Mouse (Mus musculus) yolk sac, embryonic 10.5 days (tissue): ENCODE results near the gene Cx3cr1.
A peak's percentile ranks its signal among the peaks of the same experiment; 100 is the strongest.

Experiments used
- DNase-seq: peaks from one replicate; pipeline ENCODE4 v3.0.0-alpha.2; 2017; ENCODE audit warnings: low spot score

The Cx3cr1 gene

GRCm38 (mm10) chr9:119998776-119999175 lies 70.9 kb downstream of the Cx3cr1 start:
- DNase-seq: no peak

GRCm38 (mm10) chr9:119996080-119996479 lies 73.6 kb downstream of the Cx3cr1 start:
- no peak for DNase-seq

DNA sequence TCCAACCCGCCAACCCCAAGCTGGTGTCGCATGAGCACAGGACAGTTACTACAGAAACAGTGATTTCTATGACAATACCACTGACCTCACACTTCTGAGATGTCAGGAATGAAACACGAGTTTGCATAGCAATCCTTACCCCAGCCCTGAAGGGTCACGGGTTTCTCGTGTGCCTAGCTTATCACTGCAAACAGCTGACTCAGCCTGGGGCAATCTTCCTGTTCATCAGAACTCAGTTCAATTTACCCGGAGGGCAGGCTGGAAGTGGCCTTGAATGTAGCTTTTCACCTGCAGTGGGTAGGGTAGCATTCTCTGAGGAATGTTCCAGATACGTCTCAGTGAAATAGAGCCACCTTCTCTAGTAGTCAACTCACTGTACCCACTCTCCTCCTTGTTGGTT lies 75.5 kb downstream of the Cx3cr1 start:
- DNase-seq: peak; percentile 71

DNA sequence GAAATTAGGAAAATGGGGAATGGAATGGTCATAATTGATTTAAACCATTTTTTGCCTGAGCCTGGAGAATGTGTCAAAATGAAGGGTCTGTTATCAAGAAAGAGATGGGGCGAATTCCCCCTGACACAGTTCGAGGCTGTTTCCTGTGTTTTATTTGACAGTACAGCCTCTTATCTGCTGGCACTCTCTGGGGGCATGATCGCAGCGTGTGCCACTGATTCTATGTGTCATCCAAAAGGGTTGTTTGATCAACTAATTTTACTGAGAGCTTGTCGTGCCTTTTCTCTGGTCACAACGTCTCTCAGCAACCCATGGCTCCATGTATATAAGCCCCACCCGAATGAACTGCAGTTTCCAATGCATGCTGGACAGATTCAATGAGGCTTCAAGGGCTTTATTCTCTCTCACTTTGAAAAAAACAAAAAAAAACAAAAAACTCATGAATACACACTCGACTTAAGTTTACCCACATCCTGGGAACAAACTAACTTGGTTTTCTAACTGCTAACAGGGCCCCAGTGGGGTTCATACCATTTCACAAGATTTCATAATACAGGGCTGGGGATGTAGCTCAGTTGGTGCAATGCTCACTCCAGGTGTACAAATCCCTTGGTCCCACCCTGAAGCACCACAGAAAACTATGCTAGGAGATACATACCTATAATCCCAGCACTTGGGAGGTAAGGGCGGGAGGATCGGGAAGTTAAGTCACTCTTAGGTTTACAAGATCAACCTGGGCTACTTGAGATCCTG lies 76.4 kb downstream of the Cx3cr1 start:
- no peak for DNase-seq

- DNase-seq: no peak
Observed at GRCm38 (mm10) chr9:119991310-119991709, 78.4 kb downstream of the Cx3cr1 start.

- no peak for DNase-seq
Observed at GRCm38 (mm10) chr9:119988304-119988703, 81.4 kb downstream of the Cx3cr1 start.

DNA sequence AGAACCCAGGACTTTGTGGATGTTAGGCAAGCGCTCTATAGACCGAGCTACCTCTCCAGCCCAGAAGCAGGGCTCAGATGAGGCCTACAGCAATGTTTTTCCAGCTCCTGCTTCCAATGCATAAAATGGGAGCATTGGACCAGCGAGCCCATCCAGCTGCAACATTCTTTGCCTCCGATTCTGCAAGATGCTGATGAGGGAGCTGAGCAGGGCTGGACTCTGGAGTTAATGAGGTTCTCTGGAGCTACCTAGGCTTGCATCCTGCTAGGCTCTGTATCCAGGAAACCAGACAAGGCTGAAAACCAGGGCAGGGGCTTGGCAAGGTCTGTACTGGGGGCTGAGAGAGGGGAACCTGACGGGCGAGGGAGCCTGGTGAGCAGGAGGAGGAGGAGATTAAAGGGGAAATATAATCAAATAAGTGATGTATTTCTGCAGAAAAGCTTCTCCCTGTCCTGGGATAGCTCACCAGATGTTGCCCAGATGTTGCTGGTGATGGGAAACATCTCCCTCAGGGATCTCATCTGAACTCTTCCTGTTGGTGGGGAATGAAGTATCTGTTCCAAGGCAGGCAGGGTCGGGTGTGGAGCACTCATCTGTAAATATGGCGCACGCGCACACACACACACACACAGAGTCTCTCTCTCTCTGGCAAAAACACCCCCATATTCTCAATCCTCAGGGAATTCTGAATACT lies 83.7 kb downstream of the Cx3cr1 start:
- no peak for DNase-seq

DNA sequence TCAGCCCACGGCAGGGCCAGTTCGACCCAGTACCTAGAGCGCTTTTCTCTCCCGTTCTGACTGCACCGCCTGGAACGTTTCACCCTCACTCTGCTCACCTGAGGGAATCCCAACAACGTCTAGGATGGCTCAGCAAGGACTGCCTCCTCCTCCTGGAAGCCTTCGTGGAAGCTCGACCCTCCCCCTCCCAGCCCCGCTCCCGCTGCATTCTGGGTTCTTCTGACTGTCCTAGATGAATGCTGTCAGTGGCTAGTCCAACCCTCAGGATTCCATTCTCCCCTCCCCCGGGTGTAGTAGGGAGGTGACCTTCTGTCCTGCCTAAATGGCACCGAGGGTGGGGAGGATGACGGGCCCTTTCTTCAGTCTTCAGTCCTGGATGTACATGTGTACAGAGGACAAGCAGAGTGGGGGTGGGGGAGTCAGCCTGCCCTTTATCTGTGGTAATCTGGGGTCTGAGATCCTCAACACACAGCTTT lies 85.1 kb downstream of the Cx3cr1 start, which contains the start of gene Csrnp1:
TSS of gene Csrnp1 (minus strand) at position 123 of the 476 bp plus-strand sequence.
- peak; percentile 93 for DNase-seq

DNA sequence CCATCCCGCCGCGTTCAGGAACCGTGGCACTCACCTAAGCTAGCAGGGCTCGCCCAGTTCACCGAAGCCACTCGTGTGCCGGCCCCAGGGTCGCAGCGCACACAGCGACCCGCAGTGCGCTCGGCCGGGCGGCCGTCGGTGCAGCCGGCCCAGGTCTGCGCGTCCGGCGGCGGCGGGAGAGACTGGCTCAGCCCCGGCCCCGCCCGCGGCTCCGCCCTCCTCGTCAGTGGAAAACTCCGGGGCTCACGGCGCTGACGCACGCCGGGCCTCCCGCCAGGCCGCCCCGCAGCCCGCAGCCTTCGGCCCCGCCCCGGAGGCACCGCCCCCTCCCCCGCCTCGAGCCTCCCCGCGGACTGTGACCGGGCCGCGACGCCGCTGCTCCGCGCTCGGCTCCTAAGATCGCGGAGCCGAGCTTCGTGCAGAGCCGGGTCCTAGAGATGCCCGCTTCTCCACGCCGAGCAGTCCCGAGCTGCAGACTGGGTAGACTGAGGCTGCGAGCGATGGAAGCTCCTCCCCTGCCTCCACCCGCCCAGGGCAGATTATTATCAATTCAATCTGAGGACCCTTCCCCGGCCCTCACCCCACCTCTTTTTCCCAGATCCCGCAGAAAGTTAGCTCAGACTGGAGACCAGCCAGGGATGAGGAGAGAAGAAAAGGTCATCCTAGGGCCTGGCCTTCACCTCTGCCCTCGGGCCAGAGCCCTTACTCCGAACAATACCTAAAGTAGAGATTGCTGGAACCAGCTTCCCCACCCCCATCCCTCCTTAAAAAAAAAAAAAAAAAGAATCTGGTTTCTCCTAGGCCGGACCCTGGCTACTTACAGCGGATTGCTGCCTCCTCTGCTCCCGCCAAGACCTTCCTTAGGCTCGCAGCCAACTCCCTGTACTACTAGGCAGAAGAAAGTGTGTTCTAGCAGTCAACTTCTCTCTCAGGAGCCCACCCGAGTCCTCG lies 85.8 kb downstream of the Cx3cr1 start:
- peak; percentile 90 for DNase-seq

DNA sequence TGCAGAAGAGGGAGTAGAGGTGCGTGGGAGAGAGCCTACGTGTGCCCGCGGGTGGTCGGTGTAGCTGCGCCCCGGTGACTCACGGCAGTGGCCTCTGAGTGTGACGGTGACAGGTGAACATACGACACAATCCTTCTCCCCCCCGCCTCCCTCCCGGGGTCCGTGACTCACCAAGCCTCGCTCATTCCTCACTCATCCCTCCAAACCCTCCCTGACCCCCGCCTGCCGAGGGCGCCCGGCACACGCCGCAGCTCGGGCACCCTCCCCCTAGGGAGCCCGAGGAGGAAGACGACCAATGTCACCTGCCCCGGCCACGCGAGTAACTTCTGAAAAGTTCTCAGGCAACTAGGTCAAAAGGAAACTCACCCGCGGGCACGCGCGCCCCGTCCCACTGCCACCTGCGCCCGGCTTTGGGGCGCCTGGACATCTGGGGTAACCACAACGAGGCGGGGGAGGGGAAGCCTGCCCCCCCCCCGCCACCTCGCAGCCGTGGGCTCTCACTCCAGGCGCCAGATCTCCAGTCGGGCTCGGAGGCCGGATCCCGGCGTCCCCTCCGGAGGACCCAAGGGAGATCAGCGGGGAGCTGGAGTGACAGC lies 86.6 kb downstream of the Cx3cr1 start:
- peak; percentile 47 for DNase-seq

DNA sequence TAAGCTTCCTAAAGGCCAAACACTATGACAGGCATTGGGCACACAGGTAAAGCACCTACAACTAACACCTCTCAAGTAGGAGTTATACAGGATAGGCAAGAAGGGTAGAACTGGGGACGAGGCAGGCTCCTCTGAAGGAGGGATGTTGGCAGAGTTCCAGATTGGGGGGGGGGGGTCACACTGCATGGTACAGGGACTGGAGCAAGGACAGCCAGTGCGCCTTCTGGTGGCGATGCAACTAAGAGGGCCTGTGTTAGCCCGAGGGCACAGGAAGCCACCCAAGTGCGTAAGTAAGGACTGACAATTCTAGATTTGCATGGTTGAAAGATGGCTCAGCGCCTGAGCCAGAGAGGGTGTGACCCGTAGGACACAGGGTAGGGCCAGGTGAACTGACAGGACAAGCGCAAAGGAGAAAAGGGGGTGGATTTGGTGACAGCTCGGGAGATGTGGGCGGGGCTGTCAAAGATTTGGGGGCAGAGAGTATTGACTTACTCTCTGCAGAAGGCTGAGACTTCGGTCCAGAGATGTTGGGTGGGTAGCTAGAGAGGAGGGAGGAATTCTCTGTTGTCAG lies 87.4 kb downstream of the Cx3cr1 start:
- peak; percentile 58 for DNase-seq

- peak; percentile 84 for DNase-seq
Observed at GRCm38 (mm10) chr9:119981183-119982179, 88.2 kb downstream of the Cx3cr1 start.

- DNase-seq: peak; percentile 83
Observed at GRCm38 (mm10) chr9:119980770-119981182, 88.9 kb downstream of the Cx3cr1 start.

- DNase-seq: peak; percentile 43
Observed at GRCm38 (mm10) chr9:119979749-119980148, 89.9 kb downstream of the Cx3cr1 start.

- no peak for DNase-seq
Observed at GRCm38 (mm10) chr9:119978811-119979441, 90.8 kb downstream of the Cx3cr1 start.

DNA sequence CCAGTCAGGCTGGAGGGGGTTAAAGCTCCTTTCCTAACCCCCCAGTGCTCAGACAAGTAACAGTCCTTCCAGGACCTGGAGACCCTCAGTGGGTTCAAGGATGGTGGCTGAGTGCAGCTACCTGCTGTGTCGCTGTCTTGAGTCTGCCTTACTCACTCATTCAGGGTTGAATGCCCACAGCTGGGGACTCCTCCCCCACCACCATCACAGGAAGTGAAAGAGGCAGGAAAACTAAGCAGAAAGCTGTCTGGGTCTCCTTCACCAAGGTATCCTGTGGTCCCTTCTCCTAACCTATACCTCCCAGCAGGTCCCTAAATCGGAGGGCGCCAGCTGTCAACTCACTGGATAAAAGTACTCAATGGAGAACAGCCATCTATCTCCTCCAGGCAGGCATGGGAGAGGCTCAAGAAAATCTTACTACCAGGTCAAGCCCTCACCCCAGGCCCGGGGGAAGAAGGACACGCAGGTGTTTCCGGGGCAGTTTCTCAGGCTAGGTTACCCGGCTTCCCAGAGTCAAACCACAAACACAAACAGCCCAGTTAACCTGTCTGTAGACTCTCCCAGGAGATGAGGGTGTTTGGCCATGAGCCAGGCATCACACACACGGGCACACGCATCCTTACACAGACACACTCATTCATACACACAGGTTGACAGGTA lies 91.4 kb downstream of the Cx3cr1 start:
- DNase-seq: no peak

DNA sequence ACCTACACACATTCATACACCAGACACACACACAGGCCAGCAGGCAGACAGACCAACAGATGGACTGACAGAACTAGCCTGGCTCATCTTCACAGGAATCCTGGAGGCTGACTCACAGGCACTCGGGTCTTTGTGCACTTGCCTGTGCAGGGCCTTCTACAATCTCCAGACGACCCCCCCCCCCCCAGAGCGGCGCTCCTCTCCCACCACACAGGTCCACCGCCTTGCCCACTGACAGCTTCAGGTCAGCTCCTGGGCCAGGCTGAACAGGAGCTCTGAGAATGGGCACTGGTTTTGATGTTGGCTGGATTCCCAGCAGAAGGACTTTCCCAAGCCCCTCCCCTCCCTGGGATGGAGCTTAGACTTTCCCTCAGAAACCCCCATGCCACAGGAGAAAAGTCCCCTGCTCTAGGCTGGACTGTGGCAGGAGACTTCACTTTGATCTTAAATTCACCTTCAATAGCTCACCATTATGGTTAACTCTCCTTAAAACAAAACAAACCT lies 92.1 kb downstream of the Cx3cr1 start:
- no peak for DNase-seq

DNA sequence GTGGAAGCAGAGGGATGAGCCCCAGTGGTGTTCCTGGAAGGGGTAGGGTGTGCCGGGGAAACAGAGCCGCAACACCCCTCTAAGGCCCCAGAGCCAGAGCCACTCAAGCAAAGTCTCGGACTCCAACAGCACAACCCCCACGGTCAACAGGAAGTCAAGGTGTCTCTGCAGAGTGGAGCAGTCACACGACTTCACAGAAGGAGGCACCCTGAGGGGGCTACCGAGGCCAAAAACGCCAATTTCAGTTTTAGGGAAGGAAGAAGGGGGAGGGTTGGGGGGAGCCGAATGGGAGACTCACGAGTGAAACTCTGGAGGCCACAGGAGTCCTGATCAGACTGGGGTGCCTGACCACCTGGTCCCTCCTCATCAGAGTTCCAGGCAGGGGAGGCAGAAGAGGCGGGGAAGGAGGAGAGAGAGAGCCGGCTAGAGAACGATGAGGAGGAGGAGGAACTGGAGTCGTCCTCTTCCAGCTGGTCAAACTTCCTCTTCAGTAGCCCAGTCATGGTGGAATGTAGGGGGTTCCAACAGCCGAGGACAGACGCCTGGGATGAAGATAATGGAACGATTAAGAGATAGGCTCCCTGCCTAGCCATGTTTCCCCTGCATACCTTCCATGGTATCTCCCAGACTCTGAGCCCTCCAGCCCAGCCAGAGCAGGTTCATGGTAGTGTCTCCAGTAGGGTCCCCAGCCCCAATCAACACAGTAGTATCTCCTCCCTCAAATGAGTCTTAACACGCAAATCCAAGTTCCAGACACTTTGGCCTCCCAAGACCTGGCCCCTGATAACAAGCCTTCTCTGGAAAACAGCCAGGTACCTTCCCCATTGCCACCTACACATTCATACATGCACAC lies 92.7 kb downstream of the Cx3cr1 start:
- DNase-seq: no peak
